Comparison of ENCODE assay signal across 8 mouse cellular contexts in the genomic region with DNA sequence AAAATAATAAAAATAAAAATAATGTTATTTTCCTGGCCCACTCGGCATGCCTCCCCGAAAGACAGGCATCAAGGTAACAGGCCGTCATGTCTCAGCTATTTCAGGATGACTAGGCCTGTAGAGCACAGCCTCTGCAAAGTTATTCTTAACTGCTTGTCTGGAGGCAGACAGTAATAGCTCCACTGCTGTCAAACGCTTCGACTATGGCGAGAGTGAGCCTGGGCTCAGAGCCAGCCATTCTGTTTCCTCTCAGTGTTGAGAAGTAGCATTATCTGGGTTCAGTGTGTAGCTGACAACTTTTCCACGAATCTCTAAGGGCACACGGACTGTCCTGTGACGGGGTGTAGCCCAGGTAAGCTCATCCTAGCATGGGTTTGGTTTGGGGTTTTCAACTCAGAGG. TPM values are rescaled to one million over a fixed set of nuclear protein-coding genes. Genes with fewer than 3 reads are reported as not detected.
DNase-seq lines count a peak whose midpoint lies in the region; ATAC-seq lines count a peak whose summit lies in the region.

No protein-coding gene starts in this region.

- H3K4me2 ChIP-seq in forebrain, embryonic 14.5 days (ENCODE audit: low read length): no peak overlapping the region
- H3K4me2 ChIP-seq in forebrain, embryonic 12.5 days: no peak overlapping the region
- H3K4me2 ChIP-seq in heart, embryonic 16.5 days (ENCODE audit: low read depth, low read length): no peak overlapping the region
- H3K4me2 ChIP-seq in midbrain, embryonic 15.5 days: no peak overlapping the region

- H3K9ac ChIP-seq in forebrain, embryonic 14.5 days (ENCODE audit: low read length): no peak overlapping the region
- no peak overlapping the region for H3K9ac ChIP-seq in forebrain, embryonic 12.5 days
- no peak overlapping the region for H3K9ac ChIP-seq in heart, embryonic 16.5 days (ENCODE audit: low read length)
- H3K9ac ChIP-seq in midbrain, embryonic 15.5 days: no peak overlapping the region

- no peaks in the 10 kb centered on the region for H3K4me1 ChIP-seq in forebrain, embryonic 14.5 days (ENCODE audit: control insufficient read depth, insufficient read depth, low read length)
- H3K4me1 ChIP-seq in forebrain, embryonic 12.5 days: no peaks in the 10 kb centered on the region; the same call in 1 of the 2 replicates
- peaks cover 40% of the 10 kb centered on the region for H3K4me1 ChIP-seq in heart, embryonic 16.5 days (ENCODE audit: control insufficient read depth, insufficient read depth, low read length)
- H3K4me1 ChIP-seq in midbrain, embryonic 15.5 days: 0 out of 2 replicates have a peak, but pooled peaks cover 4% of the 10 kb centered on the region

- 59% methylated on average over 9 of the region's 9 CpGs for WGBS in forebrain, embryonic 14.5 days
- WGBS in forebrain, embryonic 12.5 days: 84% methylated on average over 9 of the region's 9 CpGs
- WGBS in heart, embryonic 16.5 days: 11% methylated on average over 9 of the region's 9 CpGs
- WGBS in midbrain, embryonic 15.5 days: 74% methylated on average over 9 of the region's 9 CpGs

- no peaks in the 10 kb centered on the region for H3K9me3 ChIP-seq in forebrain, embryonic 14.5 days (replicated peaks; ENCODE audit: control insufficient read depth, low read length)
- no peaks in the 10 kb centered on the region for H3K9me3 ChIP-seq in forebrain, embryonic 12.5 days
- no peaks in the 10 kb centered on the region for H3K9me3 ChIP-seq in heart, embryonic 16.5 days (replicated peaks; ENCODE audit: control insufficient read depth, low read length)
- H3K9me3 ChIP-seq in midbrain, embryonic 15.5 days: no peaks in the 10 kb centered on the region

- H3K36me3 ChIP-seq in forebrain, embryonic 14.5 days (ENCODE audit: control insufficient read depth, insufficient read depth, low read length): no peaks in the 10 kb centered on the region
- no peaks in the 10 kb centered on the region for H3K36me3 ChIP-seq in forebrain, embryonic 12.5 days (replicated peaks)
- no peaks in the 10 kb centered on the region for H3K36me3 ChIP-seq in heart, embryonic 16.5 days (ENCODE audit: control insufficient read depth, insufficient read depth)
- no peaks in the 10 kb centered on the region for H3K36me3 ChIP-seq in midbrain, embryonic 15.5 days (replicated peaks)

- ATAC-seq in forebrain, embryonic 14.5 days: no peak
- no peak for ATAC-seq in forebrain, embryonic 12.5 days (ENCODE audit: low FRiP score)
- peak; percentile 92 for ATAC-seq in heart, embryonic 16.5 days (replicated peaks; ENCODE audit: extremely low read depth, insufficient read depth, low FRiP score)
- ATAC-seq in midbrain, embryonic 15.5 days (replicated peaks): no peak

- H3K4me3 ChIP-seq in forebrain, embryonic 14.5 days (ENCODE audit: low read depth, low read length): no peak overlapping the region
- H3K4me3 ChIP-seq in forebrain, embryonic 12.5 days (replicated peaks): no peak overlapping the region
- H3K4me3 ChIP-seq in heart, embryonic 16.5 days (ENCODE audit: low read length): no peak overlapping the region
- H3K4me3 ChIP-seq in midbrain, embryonic 15.5 days: no peak overlapping the region

- no peak overlapping the region for H3K27ac ChIP-seq in forebrain, embryonic 14.5 days (ENCODE audit: low read depth, low read length)
- no peak overlapping the region for H3K27ac ChIP-seq in forebrain, embryonic 12.5 days
- H3K27ac ChIP-seq in heart, embryonic 16.5 days (ENCODE audit: low read length): peak overlapping the region; percentile 96
- no peak overlapping the region for H3K27ac ChIP-seq in midbrain, embryonic 15.5 days

- no peaks in the 10 kb centered on the region for H3K27me3 ChIP-seq in forebrain, embryonic 14.5 days (replicated peaks; ENCODE audit: control insufficient read depth, insufficient read depth, low read length)
- no peaks in the 10 kb centered on the region for H3K27me3 ChIP-seq in forebrain, embryonic 12.5 days
- no peaks in the 10 kb centered on the region for H3K27me3 ChIP-seq in heart, embryonic 16.5 days (ENCODE audit: control insufficient read depth, insufficient read depth, low read length)
- H3K27me3 ChIP-seq in midbrain, embryonic 15.5 days (replicated peaks): no peaks in the 10 kb centered on the region

- DNase-seq in forebrain, embryonic 14.5 days (ENCODE audit: low spot score): peak; percentile 68
- DNase-seq in brain, embryonic 18.5 days (ENCODE audit: low read depth, low spot score): peak; percentile 45
- peak; percentile 50 to 94 for DNase-seq in left cerebral cortex, adult 8-10 months (ENCODE audit: low spot score in 2 of 2)
- peak; percentile 76 for DNase-seq in right cerebral cortex, postnatal 25 days
- no peak for DNase-seq in MN1 (ENCODE audit: low spot score)

RNA-seq across cellular contexts. Expression of gene Myh10, which starts 33.5 kb away (rescaled TPM):
- 88.8 and 105 TPM in 2 replicates for polyA plus RNA-seq in forebrain, embryonic 14.5 days (2014; fragmentation: Nextera tagmentation; extraction: Ambion mirVana)
- polyA plus RNA-seq in forebrain, embryonic 12.5 days (2016; fragmentation: Nextera tagmentation; extraction: Ambion mirVana): 174 and 185 TPM in 2 replicates
- 81.1 and 104 TPM in 2 replicates for polyA plus RNA-seq in heart, embryonic 16.5 days (2015; fragmentation: Nextera tagmentation; extraction: Ambion mirVana)
- total RNA-seq in left cerebral cortex, adult 8-10 months (2022): 100 to 1,000 TPM; 200 to 257 (median 222) TPM
- polyA plus RNA-seq in midbrain, embryonic 15.5 days (2015; fragmentation: Nextera tagmentation; extraction: Ambion mirVana): 104 and 109 TPM in 2 replicates
